Mouse (Mus musculus) heart, postnatal 0 days (tissue): ENCODE measurements around the gene Cd79b.

Experiments used
- CTCF ChIP-seq: IDR thresholded peaks from 2 replicates; pipeline ENCODE4 v1.5.1; 2016; ENCODE audit warnings: antibody characterized with exemption, control low read depth, low read depth
- EP300 ChIP-seq: IDR thresholded peaks from 2 replicates; pipeline ENCODE4 v1.6.1; 2016; ENCODE audit warnings: antibody characterized with exemption, low read depth

DNA sequence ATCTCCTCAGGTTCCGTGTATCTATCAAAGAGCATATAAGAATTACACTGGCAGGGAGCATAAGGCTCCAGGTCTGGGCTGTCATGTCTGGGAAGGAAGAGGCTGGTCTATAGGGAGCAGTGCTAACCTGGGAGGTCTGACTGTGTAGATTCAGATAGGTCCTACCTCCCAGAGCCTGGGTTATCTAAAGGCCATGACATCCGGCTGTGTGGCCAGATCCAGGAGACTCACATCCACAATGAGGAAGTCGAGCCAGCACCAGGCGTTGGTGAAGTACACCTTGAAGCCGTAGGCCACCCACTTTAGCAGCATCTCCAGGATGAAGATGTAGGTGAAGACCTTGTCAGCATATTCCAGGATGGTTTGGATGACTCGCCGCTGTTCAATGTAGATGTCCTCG is 11.9 kb upstream of the Cd79b start:
- TF ChIP-seq CTCF (no peak), EP300 (no peak)
